Mouse (Mus musculus) lung, adult 2 months (tissue): ENCODE results near the gene Hhip.

Source experiments
- CTCF ChIP-seq: fragments of 200-500 bp; IDR thresholded peaks from 2 replicates; pipeline ENCODE4 v1.5.1; 2011; ENCODE audit warnings: mild to moderate bottlenecking, low read length, control low read depth; ENCODE audit not compliant: insufficient read depth
- POLR2A ChIP-seq: fragments of 200-500 bp; IDR thresholded peaks from 2 replicates; pipeline ENCODE4 v1.6.1; 2011; ENCODE audit warnings: low read depth, mild to moderate bottlenecking, control low read depth, low read length, borderline replicate concordance; ENCODE audit errors: extremely low read depth

DNA sequence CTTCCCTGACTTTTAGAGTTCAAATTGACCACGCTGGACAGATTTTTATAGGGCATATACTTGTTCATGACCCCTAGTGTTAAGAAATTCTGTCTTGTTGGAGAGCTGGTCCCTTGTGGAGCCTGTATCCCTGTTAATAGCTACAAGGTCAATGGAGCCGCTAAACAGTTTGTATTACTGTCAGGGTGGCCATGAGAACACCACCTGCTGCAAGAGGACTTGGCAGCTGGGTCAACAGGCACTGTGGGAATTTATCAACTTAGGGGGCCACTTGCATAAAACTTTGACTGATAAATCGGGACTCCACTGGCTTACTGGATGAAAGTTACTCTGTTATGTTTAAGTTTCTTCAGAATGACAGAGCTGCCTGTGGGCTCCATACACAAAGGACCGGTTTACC is 75.7 kb downstream of the Hhip start:
- TF ChIP-seq POLR2A (no peak), CTCF (no peak)
